Mouse (Mus musculus): ENCODE data around the gene Il20.

Gene Il20

DNA sequence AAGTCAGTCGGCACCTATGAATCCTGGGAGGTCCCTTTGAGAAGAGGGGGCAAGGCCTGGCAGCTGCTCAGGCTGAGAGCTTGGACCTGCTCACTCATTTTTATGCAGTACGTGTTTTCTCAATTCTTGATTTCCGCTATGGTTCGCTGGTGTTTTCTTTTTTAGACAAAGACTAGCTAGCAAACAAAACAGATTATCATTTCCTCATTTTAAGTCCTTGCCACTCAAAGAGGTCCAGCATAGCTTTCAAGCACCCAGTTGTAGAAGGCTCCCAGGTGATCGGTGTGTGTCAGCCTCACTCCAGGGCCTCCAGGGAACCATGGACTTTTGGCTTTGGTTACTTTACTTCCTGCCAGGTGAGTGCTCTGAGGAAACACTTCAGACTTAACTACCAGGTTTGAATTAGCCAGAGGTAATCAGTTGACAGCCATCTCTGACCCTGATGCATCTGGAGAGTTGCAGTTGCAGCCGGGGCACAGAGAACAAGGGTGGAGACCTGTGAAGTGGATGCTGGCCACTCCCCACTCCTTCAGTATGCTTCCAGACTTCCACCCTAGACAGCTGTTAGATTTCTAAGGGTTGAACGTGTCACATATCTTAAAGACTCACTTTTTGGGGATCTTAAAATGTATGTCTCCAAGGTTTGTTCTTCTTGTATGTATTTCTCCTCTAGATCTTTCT, 45.6 kb downstream of the Il20 start, which contains the start of gene Fcmr:
Fcmr (plus strand) TSS at position 129 of the 681 bp plus-strand sequence.
- no peak for DNase-seq (ENCODE audit: low read depth)

- DNase-seq (ENCODE audit: low read depth): no peak
Measured at GRCm38 (mm10) chr1:130864741-130865140, 46.5 kb downstream of the Il20 start.

- DNase-seq (ENCODE audit: low read depth): no peak
Measured at GRCm38 (mm10) chr1:130864238-130864637, 47.0 kb downstream of the Il20 start.

DNA sequence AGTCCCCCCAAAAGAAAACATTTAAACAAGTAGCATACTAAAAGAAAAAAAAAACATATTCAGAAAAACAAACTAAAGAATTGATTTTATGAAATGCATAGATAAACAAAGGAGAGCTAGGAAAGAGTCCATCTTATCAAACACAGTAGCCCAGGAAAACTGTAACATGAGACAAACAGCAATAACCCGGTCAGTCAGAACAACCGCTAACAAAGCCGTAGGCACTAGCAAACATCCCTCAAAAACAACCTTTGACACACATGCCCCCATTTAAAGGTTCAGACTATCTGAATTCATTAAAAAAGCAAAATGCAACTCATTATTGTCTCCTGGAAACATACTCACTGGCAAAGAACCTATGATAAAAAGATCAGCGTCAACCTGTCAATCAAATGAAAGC, 53.8 kb downstream of the Il20 start:
- no peak for DNase-seq (ENCODE audit: low read depth)

All from 416B (cell line).